Comparison of ENCODE assay signal across 18 mouse cellular contexts in the genomic region with DNA sequence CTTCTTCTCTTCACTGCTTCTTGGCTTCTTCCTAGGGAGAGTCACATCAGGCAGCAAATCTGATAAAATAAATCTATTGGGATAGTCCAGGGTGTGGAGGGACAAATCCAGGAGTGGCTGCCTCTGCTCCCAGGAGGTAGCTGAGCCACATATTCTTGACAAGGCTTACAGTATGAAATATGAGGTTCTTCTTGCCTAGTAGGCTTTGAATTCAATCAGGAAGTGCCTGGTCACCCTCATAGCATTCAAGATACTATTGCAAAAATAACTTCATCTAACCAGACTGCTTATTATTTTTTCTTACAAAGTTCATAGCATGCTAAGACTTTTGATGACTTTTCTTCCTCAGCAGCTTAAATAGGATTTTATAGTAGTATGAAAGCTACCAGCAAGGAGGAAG.
DNase-seq lines count a peak whose midpoint lies in the region; ATAC-seq and TF ChIP-seq lines count a peak whose summit lies in the region.
"Had no signal": no experiment of that assay in that cellular context is flagged by ENCODE, and none has a peak within 500 bp of the region (broad histone marks: within the 10 kb centered on the region; RNA-seq: fewer than 3 reads in every experiment).

No protein-coding gene starts in this region.

- peak; percentile 19 for DNase-seq in A20 (ENCODE audit: low read depth, low spot score)
- DNase-seq in urinary bladder, postnatal 25 days (ENCODE audit: low spot score): no peak
- DNase-seq in gastrocnemius, adult 2 months: no peak
- DNase-seq: adrenal gland, adult 2 months; adrenal gland, adult 8-10 months; adrenal gland, postnatal 10 days; adrenal gland, postnatal 14 days; adrenal gland, postnatal 25 days; adrenal gland, postnatal 36 days; B cell, adult 2 months; cerebellum, adult 11 months; cerebellum, adult 11-12 months; cerebellum, adult 18-20 months; cerebellum, adult 2 months had no signal

- no peak overlapping the region for H3K4me3 ChIP-seq in gastrocnemius, adult 2 months

- intact Hi-C loops in gastrocnemius, adult 2 months (cut with DNase I): no loop called here

- H3K27ac ChIP-seq in gastrocnemius, adult 2 months: no peak overlapping the region

- no peak for TF ChIP-seq CTCF in gastrocnemius, adult 2 months (IDR thresholded peaks at IDR 0.05)

- ATAC-seq in hematopoietic stem cell, adult 5-6 weeks (replicated peaks in 1 of 2; ENCODE audit: insufficient read depth in 1 of 2, low FRiP score in 2 of 2, low TSS enrichment in 1 of 2, low read depth in 1 of 2, poor library complexity in 2 of 2, severe bottlenecking in 2 of 2): peak; percentile 53 to 58
- ATAC-seq: activated CD4-positive, CD25-positive, alpha-beta regulatory T cell, adult 4 months; CD4-positive, CD25-positive, alpha-beta regulatory T cell, adult 4 months; Patski had no signal
